Mouse (Mus musculus): ENCODE measurements around the gene Bola1.
"Not testable (repeated sequence)": the region's sequence is repeated elsewhere in the genome, so short reads cannot be mapped to it uniquely, and the experiment has no call there.

Gene Bola1

GRCm38 (mm10) chr3:96221640-96222038, 2.1 kb upstream of the Bola1 start:
- DNase-seq: peak in 1 of 2 experiments; percentile 26

DNA sequence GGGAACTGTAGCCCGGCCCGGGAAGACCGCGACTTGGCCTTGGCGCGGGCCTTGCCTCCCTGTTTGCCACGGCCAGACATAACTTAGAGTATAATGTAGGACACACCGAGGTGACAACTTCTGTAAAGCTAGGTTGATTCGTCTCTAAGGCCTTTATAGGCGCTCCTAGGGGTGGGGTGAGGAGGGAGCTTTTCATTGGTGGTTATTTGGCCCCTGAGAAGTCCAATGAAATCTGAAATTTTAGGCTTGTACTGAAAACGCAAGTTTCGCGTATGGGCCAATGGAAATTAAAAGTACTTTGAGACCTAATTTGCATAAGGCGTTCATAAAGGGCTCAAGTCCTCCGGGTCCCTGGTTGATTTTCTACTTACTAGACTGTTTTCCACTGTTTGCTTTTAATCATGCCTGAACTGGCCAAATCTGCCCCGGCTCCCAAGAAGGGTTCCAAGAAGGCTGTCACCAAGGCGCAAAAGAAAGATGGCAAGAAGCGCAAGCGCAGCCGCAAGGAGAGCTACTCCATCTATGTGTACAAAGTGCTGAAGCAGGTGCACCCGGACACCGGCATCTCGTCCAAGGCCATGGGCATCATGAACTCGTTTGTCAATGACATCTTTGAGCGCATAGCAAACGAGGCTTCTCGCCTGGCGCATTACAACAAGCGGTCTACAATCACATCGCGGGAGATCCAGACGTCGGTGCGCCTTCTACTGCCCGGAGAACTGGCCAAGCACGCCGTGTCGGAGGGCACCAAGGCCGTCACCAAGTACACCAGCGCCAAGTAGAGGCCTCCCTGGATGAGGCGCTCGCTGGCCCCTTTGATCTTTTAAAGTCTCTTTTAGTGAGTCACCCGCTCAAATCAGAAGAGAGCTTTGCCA, 1.5 kb upstream of the Bola1 start, which contains the start of the genes Hist2h2ac and Hist2h2be:
Hist2h2ac (minus strand) TSS at position 116 of the 875 bp plus-strand sequence.
Hist2h2be (plus strand) TSS at position 355 of the 875 bp plus-strand sequence.
- peak; percentile 84 to 85 for DNase-seq

GRCm38 (mm10) chr3:96220131-96220764, 739 bp upstream of the Bola1 start:
- not testable (repeated sequence) for DNase-seq

- DNase-seq: peak; percentile 37 to 62
Observed at GRCm38 (mm10) chr3:96219191-96219641, 293 bp downstream of the Bola1 start.

- peak; percentile 38 to 55 for DNase-seq
Observed at GRCm38 (mm10) chr3:96209242-96209641, 10.3 kb downstream of the Bola1 start.

DNA sequence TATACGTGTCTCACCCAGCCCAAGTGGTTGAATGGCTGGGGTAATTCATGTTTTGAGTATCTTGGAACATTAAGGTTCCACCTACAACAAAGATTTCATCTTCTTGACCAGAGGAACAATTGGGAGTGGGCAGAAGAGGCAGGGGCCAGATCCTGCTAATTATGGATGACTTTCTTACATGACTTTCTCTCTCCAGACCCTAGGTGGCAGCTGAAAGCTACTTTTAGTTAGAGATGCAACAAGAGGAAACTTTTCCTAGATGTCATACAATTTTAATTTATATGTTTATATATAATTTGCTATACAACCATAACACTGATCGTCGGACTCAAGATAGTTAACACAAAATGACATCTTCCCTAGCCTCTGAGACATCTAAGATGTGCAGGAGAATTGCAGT, 11.7 kb downstream of the Bola1 start:
- no peak for DNase-seq

GRCm38 (mm10) chr3:96199731-96200130, 19.8 kb downstream of the Bola1 start:
- no peak for DNase-seq

- not testable (repeated sequence) for DNase-seq
Observed at GRCm38 (mm10) chr3:96198601-96199251, 20.8 kb downstream of the Bola1 start.

DNA sequence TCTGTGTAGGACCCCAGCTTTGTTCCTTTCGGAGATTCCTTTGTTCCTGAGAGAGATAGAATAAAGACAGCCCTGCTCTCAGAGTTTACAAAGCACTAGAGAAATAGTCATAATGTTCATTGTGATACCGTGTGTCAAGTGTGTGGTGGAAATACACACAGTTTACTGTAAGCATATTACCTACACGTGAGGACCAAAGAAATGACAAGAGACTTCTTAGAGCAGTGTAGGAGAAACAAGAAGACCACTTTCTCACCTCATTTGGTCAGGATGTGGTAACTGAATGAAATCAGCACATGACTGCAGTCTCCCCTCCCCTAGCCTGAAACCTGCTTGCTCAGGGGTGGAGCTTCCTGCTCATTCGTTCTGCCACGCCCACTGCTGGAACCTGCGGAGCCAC, 21.3 kb downstream of the Bola1 start:
- DNase-seq: no peak

- peak; percentile 93 to 94 for DNase-seq
Observed at GRCm38 (mm10) chr3:96197129-96197749, 22.3 kb downstream of the Bola1 start.

GRCm38 (mm10) chr3:96196437-96197128, 22.9 kb downstream of the Bola1 start:
- no peak for DNase-seq

DNA sequence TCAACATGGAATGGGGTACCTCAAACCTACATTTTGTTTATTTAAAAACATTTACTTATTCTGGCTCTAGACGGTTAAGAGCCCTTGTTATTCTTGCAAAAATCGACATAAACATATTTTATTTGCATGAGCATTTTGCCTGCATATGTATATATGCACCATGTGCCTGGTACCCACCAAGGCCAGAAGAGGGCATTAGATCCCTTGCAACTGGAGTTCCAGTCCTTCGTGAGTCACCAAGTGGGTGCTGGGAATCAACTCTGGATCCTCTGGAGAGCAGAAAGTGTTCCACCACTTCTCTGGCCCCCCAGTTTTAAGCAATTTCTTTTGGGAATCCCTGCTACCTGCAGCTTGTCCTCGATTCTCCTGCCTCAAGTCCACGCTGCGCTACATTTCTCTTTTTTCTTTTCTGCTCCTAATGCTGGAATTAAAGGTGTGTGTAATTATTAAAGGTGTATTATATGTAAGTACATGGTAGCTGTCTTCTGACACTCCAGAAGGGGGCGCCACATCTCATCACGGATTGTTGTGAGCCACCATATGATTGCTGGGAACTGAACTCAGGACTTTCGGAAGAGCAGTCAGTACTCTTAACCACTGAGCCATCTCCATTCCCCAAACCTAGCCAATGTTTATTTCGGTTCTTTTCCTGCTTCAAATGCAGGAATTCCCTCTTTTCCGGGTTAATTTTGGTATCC, 23.7 kb downstream of the Bola1 start:
- DNase-seq: peak; percentile 54 to 59

DNA sequence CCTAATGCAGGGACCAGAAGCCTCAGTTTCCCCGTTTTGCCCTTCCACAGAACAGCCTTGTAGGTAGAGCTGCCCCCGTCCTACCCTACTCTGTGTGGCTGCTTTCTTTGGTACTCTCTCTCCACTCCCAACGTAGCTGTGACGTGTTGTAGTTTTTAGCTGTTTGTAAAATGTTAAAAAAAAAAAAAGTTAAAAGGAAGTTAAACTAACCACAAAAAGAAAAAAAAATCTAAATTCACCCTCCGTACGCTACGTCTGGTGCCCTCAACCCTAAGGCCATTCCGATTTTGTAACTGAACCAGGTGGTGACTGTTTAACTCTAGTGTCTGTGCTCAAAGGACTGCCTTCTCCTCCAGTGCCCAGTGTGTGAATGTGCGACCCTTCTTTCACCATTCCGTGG, 24.5 kb downstream of the Bola1 start:
- no peak for DNase-seq

DNA sequence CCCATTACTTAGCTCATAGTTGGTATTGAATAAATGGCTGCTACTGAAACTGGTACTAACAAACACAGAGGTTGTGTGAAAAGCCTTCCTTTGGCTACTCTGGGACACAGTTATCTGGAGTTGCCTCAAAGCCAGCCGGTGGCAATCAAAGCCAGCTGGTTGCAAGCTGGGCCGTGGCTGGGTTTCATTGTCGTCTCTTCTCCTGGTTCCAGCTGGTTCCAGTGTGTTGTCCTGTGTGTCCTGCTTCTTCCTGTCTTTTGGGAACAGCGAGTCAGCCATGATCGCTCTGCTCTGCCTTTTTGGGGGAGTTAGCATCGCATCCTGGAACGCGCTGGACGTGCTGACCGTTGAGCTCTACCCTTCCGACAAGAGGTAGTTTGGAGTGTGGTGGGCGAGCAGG, 26.5 kb downstream of the Bola1 start:
- no peak for DNase-seq

- DNase-seq: peak; percentile 30 to 60
Observed at GRCm38 (mm10) chr3:96182382-96182776, 37.1 kb downstream of the Bola1 start.

DNA sequence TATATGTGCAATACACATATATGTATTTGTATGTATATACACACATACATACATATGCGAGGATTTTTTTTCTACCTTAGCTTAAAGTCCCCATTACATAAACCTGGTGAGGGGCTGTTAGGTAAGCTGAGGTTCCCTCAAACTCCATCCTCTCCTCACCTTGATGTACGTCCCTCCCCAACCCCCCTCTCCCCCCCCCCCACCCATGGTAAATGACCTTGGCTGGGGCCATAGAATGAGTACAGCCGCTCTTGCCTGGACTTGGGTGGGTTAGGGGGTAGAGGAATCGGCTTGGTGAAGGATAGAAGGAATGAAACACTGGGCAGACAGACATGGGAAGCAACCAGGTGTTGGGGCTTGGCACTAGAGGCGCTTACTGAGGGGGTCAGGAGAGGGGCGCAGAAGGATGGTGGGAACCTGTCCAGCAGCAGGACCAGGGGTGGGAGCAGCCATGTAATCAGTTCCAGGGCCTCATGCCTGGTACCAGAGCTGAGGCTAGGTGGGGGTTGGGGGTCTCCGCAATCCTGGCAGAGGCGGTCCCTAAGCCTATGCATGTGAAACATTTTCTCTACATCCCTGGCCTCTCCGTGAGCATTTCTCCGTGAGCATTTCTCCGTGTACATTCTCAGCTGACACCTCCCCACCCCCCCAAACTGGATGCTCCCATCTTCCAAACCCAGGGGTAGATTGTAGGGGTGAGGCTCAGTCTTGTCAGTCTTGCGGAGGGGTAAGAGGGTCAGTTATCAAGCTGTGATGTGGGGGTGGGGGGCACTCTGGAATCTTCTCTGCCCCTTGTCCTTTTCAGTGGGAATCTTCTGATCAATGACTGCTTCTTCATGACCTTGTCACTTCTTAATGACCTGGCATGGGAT, 37.8 kb downstream of the Bola1 start:
- DNase-seq: peak; percentile 79 to 80

- DNase-seq: peak; percentile 92
Observed at GRCm38 (mm10) chr3:96180727-96181477, 38.6 kb downstream of the Bola1 start, which contains the start of gene Sv2a. Sv2a (plus strand) TSS chr3:96181151.

DNA sequence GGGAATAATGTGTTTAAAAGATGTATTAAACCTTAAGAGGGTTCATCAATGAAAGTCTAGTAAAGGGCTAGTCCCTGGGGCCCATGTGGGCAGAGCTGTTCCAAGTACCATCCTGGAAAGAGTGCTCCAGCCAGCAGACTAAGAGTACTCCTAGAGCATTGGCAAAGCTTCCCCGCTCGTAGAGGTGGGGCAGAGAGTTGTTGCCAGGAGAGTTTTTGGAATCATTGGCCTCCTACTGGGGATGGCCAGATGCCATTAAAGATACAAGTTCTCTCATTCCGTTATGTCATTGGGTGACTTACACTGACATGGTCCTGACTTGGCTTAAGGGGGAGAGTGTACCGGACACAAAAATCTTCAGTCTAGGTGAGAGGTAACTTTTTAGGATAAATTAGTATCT, 40.0 kb downstream of the Bola1 start:
- DNase-seq: peak; percentile 76

DNA sequence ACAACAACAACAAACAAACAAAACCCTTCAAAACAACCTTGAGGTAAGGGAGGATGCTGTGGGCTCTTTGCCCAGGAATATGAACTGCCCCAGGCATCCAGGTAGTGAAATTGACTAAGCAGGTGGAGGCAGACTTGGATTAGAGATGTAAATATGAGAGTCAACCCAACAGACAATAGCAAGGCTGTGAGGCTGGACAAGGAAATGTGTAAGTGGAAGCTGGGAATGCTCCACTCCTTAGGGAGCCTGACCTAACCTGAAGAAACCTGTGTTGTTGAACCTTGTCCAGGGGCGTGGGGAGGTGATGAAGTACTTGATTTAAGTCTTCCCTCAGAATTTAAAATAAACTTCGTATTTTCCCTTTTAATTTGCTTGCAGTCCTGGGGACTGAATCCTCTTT, 40.6 kb downstream of the Bola1 start:
- DNase-seq: no peak

- DNase-seq: no peak
Observed at GRCm38 (mm10) chr3:96178427-96178826, 41.1 kb downstream of the Bola1 start.

Data from cerebellum, postnatal 10 days (tissue).